Mouse (Mus musculus): ENCODE data around the gene Wipi2.
A peak's percentile ranks its signal among the peaks of the same experiment; 100 is the strongest.

DNA sequence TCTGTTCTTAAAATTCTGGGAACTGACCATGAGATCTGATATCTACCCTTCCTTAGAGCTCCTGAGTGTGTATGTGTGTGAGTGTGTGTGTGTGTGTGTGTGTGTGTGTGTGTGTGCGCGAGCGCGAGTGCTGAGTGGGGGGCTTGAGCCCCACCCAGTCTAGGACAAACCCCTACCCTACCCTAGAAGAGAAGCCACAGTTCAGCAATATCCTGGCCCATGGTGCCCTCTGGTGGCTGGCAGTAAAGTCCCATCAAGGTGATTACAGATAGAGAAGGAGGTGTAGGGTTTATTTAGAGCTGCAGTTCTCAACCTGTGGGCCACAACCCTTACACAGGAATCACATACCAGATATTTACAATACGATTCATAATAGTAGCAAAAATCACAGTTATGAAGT, 7.6 kb upstream of the Wipi2 start:
- TF ChIP-seq CTCF (IDR thresholded peaks at IDR 0.05; ENCODE audit: low read depth), result peak; percentile 73
- TF ChIP-seq EP300 (IDR thresholded peaks at IDR 0.05; ENCODE audit: low read depth), result no peak
